Mouse (Mus musculus): ENCODE results near the gene Cmtm8.

The Cmtm8 gene

DNA sequence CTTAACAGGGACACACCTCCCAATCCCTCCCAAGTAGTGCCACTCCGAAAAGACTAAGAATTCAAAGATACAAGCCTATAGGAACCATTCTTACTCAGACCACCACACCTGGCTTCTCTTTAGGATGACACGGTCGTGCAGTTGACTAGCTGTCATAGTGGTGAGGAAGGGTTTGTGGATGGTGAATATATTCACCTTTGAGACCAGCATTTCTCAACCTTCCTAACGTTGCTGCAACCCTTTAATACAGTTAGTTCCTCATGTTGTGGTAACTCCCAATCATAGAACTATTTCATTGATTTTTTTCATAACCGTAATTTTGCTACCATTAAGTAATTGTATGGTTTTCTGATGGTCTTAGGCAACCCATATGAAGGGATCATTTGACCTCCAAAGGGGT is 56.8 kb downstream of the Cmtm8 start:
- no peak for DNase-seq (ENCODE audit: low spot score in 2 of 2)

DNA sequence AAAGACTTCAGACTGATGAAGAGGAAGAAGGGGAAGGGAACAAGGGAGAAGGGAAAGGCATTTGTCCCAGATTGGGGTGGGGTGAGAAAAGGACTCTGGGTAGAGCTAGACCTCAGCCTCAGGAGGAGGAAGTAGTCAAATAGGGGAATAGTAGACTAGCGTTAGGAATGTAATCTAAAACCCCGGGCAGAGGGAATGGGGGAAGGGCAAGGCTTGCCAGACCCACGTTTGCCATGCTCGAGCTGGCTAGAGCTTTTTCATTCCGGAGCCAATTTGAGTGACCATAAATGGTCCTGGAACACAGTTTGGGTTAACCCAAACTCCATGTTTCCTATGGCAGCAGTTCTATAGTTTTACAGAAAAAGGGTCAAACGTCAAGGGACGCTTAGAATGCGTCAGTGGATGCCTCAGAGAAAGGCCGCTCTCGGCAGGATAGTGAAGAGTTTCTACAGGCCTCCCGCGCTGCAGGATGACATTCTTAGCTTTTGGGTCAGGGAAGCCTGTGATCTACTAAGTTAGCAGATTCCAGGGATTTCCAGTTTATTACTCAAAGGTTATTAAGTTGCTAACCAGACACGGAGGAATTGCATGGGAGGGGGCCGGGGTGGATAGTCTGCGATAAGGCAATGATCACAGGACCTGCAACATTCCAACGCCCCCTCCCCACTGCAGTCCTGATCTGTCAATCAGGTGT is 58.4 kb downstream of the Cmtm8 start:
- DNase-seq (ENCODE audit: low spot score in 2 of 2) = no peak

GRCm38 (mm10) chr9:114781526-114782212 is 62.3 kb downstream of the Cmtm8 start, which contains the start of gene Cmtm7:
Gene Cmtm7, minus strand, starts transcription at chr9:114781856.
- DNase-seq (ENCODE audit: low spot score in 2 of 2) = no peak

DNA sequence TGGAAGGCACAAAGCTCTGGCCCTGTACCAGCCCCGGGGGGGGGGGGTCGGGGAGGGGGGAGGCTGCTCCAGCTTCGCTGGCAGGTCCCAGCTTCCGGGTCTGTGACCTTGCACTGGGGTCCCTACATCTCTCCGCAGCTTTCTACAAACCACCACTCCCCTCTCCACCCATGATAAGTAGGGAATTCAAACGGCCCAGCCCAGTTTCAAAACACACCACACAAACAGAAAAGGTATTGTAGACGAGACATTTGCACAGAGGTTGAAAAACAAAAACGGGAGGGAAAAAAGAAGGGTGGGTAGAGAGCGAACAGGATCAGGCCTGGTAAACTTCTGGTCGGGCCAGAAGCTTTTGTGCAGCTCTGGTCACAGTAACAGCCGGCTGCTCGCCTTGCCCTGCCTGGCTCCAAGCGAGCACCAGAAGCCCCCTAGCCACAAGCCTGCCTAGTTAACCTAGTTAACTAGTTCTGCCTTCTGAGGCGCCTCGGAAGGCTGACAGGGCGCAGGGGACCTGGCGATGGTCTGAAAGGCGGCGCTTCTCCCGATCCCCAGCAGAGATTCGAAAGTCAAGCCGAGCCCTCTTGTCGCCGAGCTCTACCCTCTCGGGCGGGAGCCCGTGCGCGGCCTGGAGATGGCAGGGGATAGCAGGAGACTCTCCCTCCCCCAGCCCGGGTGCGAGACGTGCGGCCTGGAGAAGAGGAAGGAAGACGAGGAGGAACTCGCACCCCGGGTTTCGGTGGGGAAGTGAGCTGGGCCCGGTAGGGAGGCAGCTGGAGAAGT is 63.0 kb downstream of the Cmtm8 start:
- no peak for DNase-seq (ENCODE audit: low spot score in 2 of 2)

GRCm38 (mm10) chr9:114779984-114780745 is 63.8 kb downstream of the Cmtm8 start:
- no peak for DNase-seq (ENCODE audit: low spot score in 2 of 2)

GRCm38 (mm10) chr9:114778877-114779276 is 65.1 kb downstream of the Cmtm8 start:
- DNase-seq (ENCODE audit: low spot score in 2 of 2) = no peak

DNA sequence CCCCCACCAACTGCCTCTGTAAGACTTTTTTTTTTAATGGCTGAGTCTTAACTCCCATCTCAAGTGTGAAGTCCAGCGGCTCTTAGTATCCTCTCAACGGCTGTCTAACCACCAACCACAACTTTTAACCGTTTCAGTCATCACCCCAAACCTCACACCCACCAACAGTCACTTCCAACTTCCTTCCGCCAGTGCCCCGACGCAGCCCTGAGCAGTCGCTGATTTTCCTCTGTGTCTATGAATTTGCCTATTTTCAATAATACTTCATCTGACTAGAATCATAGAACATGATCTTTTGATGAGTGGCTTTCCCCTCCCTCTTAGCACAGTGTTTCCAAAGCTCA is 65.9 kb downstream of the Cmtm8 start:
- DNase-seq (ENCODE audit: low spot score in 2 of 2) = no peak

DNA sequence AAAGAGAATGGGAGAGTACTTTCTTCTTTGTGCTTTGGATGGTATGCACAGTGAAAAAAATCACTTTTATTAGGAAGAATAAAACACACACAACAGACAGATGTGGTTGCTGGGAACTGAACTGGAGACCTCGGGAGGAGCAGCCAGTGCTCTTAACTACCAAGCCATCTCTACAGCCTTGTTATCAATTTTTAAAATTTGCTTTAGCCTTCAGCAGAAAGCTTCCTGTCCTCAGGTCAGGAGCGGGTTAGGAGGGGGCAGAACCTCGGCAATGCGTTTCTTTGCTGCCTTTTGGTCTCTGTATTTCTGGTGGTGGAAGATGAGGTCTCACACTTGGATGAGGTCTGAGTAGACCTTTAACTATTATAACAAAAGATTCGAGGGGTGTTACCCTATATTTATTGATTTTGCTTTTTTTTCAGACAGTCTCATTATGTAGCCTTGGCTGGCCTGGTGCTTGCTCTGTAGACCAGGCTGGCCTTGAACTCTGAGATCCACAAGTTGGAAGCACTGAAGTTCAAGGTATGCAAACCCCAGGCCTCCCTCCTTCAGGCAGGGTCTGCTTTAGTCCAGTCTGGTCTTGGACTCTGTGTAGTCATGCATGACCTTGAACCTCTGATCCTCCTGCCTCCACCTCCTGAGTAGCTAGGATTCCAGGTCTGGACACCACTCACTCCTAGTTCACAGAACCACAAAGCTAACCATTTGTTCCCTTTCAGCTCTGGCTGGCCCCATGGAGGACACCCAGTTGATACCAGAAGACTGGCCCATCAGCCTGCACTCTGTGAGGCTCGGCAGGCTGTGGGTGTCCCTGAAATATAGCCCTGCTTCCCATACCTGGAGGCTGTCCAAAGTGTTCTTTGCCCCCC is 66.5 kb downstream of the Cmtm8 start:
- DNase-seq (ENCODE audit: low spot score in 2 of 2) = no peak

DNA sequence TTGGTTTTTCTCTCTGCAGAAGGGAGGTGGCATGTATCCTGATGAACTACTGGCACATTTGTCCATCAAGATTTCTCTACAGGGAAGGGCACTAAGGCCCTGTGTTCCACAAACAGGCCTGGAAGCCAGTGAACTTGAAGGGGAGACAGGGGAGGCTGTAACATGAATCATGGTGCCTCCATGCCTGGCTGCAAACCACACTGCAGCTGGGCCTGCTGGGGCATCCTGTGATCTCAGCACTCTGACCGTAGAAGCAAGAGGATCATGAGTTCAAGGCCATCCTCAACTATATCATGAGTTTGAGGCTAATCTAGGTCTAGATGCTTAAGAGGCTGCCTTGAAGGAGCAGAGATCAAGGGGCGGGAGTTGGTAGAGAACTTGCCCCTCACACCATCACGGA is 67.6 kb downstream of the Cmtm8 start:
- DNase-seq (ENCODE audit: low spot score in 2 of 2) = no peak

- DNase-seq (ENCODE audit: low spot score in 2 of 2) = no peak
These were observed 68.7 kb downstream of the Cmtm8 start for GRCm38 (mm10) chr9:114775272-114775671.

DNA sequence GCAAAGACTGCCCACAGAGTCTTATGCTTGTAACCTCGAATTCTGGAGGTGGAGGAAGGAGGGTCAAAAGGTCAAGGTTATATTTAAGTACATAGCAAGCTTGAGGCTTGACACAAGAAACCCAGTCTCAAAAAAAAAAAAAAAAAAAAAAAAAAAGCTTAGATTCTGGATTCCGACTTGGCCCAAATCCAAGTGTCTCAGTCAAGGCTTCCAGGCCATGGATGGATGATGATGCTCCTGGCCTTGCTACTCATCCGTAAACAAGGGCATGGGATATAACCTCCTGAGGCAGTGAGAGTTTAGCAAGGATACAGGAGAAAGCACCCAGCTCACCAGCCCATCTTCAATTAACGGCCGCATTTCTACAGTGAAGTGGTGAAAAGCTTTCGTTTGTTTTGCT is 69.3 kb downstream of the Cmtm8 start:
- no peak for DNase-seq (ENCODE audit: low spot score in 2 of 2)

GRCm38 (mm10) chr9:114771565-114771964 is 72.4 kb downstream of the Cmtm8 start:
- no peak for DNase-seq (ENCODE audit: low spot score in 2 of 2)

DNA sequence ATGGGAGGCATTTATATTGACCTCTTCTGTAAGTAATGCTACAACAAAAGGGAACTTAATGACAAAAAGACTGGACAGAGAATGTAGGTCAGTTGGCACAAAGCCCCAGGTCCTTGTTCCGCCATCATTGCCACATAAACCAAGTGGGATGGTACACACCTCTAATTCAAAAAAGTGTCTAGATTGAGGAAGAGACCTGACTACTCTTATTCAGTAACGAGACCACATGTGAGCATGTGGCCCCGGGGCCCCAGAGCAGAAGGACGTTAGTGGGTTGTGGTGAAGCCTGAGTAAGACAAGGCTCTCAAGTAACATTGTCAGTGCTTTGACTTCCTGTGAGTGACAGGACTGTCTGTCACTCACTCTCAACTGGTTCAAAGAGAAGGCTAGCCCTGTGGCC is 73.7 kb downstream of the Cmtm8 start:
- no peak for DNase-seq (ENCODE audit: low spot score in 2 of 2)

DNA sequence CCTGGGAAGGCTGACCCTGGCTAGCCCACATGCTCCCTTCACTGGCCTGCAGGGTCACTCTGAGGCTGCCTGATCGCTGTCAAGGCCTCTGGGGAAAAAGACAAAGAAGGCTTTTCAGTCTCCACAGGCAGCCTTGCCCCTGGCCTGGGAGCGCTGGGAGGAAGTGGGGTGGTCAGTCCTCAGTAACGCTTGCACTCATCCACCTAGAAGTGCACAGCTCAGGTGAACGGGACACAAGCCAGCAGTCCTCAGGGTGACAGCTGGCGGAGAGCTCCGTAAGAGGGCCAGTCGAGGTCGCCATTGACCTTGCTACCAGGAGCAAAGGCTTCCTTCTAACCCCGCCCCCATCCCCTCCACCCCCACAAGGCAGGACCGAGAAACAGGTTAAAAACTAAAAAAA is 75.9 kb downstream of the Cmtm8 start:
- no peak for DNase-seq (ENCODE audit: low spot score in 2 of 2)

DNA sequence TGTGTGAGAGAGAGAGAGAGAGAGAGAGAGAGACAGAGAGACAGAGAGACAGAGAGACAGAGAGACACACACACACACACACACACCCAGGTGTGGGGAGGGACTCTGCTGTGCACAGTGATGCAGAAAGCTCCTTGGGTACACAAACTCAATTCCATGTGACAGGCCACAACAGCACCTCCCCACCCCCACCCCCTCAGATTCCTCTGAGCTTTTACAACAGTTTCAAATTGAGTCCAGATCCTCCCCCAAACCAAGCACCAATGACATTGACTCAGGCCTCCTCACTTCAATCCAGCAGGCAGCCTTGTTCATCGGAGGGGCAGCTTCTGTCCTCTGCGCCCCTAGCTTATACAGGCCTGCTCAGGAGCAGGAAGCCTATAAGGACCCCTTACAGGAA is 76.4 kb downstream of the Cmtm8 start:
- DNase-seq (ENCODE audit: low spot score in 2 of 2) = no peak

GRCm38 (mm10) chr9:114767030-114767429 is 76.9 kb downstream of the Cmtm8 start:
- no peak for DNase-seq (ENCODE audit: low spot score in 2 of 2)

DNA sequence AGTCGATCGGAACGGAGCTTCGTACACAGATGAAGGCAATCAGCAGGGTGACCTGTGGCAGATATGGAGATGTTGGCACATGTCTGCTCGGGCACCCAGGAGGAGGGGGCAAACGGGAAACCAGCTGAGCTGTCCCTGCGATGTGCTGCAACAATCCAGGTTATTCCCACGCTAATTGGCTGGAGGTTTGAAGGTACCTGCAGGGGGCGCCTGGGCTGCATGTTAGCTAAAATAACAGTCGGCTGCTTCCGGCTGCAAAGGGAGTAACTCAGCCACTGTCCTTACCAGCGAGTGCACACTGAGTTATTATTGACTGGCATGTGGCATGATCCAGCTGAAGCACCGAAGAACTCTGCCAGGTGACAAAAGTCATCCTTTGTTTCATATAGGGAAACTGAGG is 80.6 kb downstream of the Cmtm8 start:
- DNase-seq (ENCODE audit: low spot score in 2 of 2) = no peak

GRCm38 (mm10) chr9:114761848-114762247 is 82.1 kb downstream of the Cmtm8 start:
- DNase-seq (ENCODE audit: low spot score in 2 of 2) = no peak

- DNase-seq (ENCODE audit: low spot score in 2 of 2) = no peak
These were observed 83.6 kb downstream of the Cmtm8 start for GRCm38 (mm10) chr9:114760353-114760752.

DNA sequence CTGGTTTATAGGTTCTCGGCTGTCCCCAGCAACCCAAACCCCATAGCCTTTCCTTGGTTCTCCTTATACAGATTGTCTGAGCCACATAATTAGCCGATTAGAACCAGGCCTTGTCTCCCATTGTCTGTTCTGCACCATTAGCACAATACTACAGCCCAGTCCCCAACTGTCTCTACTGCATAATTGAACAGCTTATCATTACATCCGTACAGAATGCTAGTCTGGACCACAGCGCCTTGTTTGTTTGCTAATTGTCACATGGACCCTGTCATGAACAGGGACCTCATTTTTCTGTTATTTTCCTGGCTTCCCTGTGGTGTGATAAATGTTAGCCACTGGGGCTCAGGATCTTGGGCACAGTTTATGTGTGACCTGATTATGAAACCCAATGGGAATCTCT is 84.1 kb downstream of the Cmtm8 start:
- no peak for DNase-seq (ENCODE audit: low spot score in 2 of 2)

- DNase-seq (ENCODE audit: low spot score in 2 of 2) = no peak
These were observed 85.2 kb downstream of the Cmtm8 start for GRCm38 (mm10) chr9:114758801-114759200.
